Mouse (Mus musculus) CH12.LX (cell line): ENCODE measurements at regions not wholly inside any gene's neighbourhood (a gene's known extent, or its start where the extent isn't known, plus 50 kb on each side); places are given as distances from the start of the nearest gene placed in this dataset.

ENCODE experiments used
- DNase-seq: peaks from one replicate; pipeline ENCODE4 v3.0.0-alpha.2; 2013; ENCODE audit errors: extremely low read depth
- H3K27ac ChIP-seq: 2 replicates; pipeline ENCODE4 v1.5.1; 2012; ENCODE audit warnings: low read depth, mild to moderate bottlenecking, control low read depth, moderate library complexity; ENCODE audit not compliant: insufficient read depth
- H3K27me3 ChIP-seq: replicated peaks from 2 replicates; pipeline ENCODE3; 2012; ENCODE audit warnings: inconsistent platforms
- H3K36me3 ChIP-seq, 2 experiments: replicated peaks in 1 of 2; 2 replicates each; pipeline versions ENCODE3 to v1.6.1; 2012; ENCODE audit warnings: inconsistent platforms in 1 of 2, low read length in 1 of 2, mild to moderate bottlenecking in 1 of 2, mixed read lengths in 1 of 2, moderate library complexity in 1 of 2; ENCODE audit not compliant: control insufficient read depth in 1 of 2, insufficient read depth in 1 of 2
- H3K4me1 ChIP-seq, 2 experiments: 2 replicates each; pipeline ENCODE4 v1.6.1; 2012; ENCODE audit warnings: inconsistent platforms in 1 of 2, moderate library complexity in 1 of 2; ENCODE audit not compliant: insufficient read depth in 2 of 2, control insufficient read depth in 1 of 2
- H3K4me2 ChIP-seq: 2 replicates; pipeline ENCODE4 v1.6.1; 2012; ENCODE audit warnings: low read depth, mild to moderate bottlenecking, control low read depth; ENCODE audit not compliant: poor library complexity, insufficient read depth, severe bottlenecking
- H3K4me3 ChIP-seq, 3 experiments: fragments of 150-350 bp in 1 of 3; sonication (generic) in 1 of 3; replicated peaks in 1 of 3; 2 replicates each; pipeline versions ENCODE3 to v1.5.1; 2011 to 2012; ENCODE audit warnings: low read depth in 2 of 3, low read length in 2 of 3, mild to moderate bottlenecking in 2 of 3, moderate library complexity in 2 of 3, control low read depth in 1 of 3, improper control_type of control experiment in 1 of 3, inconsistent platforms in 1 of 3, mixed read lengths in 1 of 3; ENCODE audit not compliant: poor library complexity in 1 of 3
- H3K79me2 ChIP-seq: replicated peaks from 2 replicates; pipeline ENCODE4 v1.6.1; 2012; ENCODE audit warnings: mild to moderate bottlenecking, moderate library complexity; ENCODE audit not compliant: control insufficient read depth, poor library complexity, insufficient read depth, severe bottlenecking; ENCODE audit errors: extremely low read depth
- H3K9ac ChIP-seq: 2 replicates; pipeline ENCODE4 v1.6.1; 2012; ENCODE audit warnings: low read depth, mild to moderate bottlenecking, control low read depth, moderate library complexity; ENCODE audit not compliant: insufficient read depth
- H3K9me3 ChIP-seq: replicated peaks from 2 replicates; pipeline ENCODE3; 2012; ENCODE audit warnings: low read length, inconsistent platforms, mixed read lengths
- BHLHE40 ChIP-seq: IDR thresholded peaks from 2 replicates; pipeline ENCODE4 v1.6.1; 2011; ENCODE audit warnings: mild to moderate bottlenecking, low read depth, low read length, improper control_type of control experiment
- E2F4 ChIP-seq: IDR thresholded peaks from 2 replicates; pipeline ENCODE4 v1.6.1; 2011; ENCODE audit warnings: low read depth, low read length, improper control_type of control experiment; ENCODE audit not compliant: insufficient replicate concordance
- ELF1 ChIP-seq: IDR thresholded peaks from 2 replicates; pipeline ENCODE4 v1.6.1; 2014; ENCODE audit warnings: low read depth, mild to moderate bottlenecking, inconsistent platforms, low read length, improper control_type of control experiment
- EP300 ChIP-seq: IDR thresholded peaks from 2 replicates; pipeline ENCODE4 v1.6.1; 2011; ENCODE audit warnings: low read length, improper control_type of control experiment
- IRF4 ChIP-seq: IDR thresholded peaks from 2 replicates; pipeline ENCODE4 v1.6.1; 2014; ENCODE audit warnings: low read depth, mild to moderate bottlenecking, inconsistent platforms, low read length, improper control_type of control experiment
- JUN ChIP-seq: IDR thresholded peaks from 2 replicates; pipeline ENCODE4 v1.6.1; 2011; ENCODE audit warnings: low read depth, mild to moderate bottlenecking, low read length, improper control_type of control experiment, moderate library complexity; ENCODE audit not compliant: insufficient read depth
- JUND ChIP-seq: conservative IDR thresholded peaks from 2 replicates; pipeline ENCODE4 v1.6.1; 2011; ENCODE audit warnings: low read depth, low read length, improper control_type of control experiment
- KAT2A ChIP-seq: IDR thresholded peaks from 2 replicates; pipeline ENCODE4 v1.6.1; 2012; ENCODE audit warnings: low read length, improper control_type of control experiment, inconsistent platforms; ENCODE audit not compliant: insufficient replicate concordance
- MAFK ChIP-seq: IDR thresholded peaks from 2 replicates; pipeline ENCODE4 v1.6.1; 2011; ENCODE audit warnings: low read length, improper control_type of control experiment; ENCODE audit not compliant: insufficient replicate concordance
- MEF2A ChIP-seq: IDR thresholded peaks from 2 replicates; pipeline ENCODE4 v1.6.1; 2014; ENCODE audit warnings: low read depth, mild to moderate bottlenecking, inconsistent platforms, low read length, improper control_type of control experiment, borderline replicate concordance
- MXI1 ChIP-seq: IDR thresholded peaks from 2 replicates; pipeline ENCODE4 v1.6.1; 2011; ENCODE audit warnings: mild to moderate bottlenecking, low read depth, low read length, improper control_type of control experiment
- MYC ChIP-seq: IDR thresholded peaks from 2 replicates; pipeline ENCODE4 v1.6.1; 2011; ENCODE audit warnings: low read depth, mild to moderate bottlenecking, improper control_type of control experiment, low read length
- NELFE ChIP-seq: IDR thresholded peaks from 2 replicates; pipeline ENCODE4 v1.6.1; 2011; ENCODE audit warnings: low read depth, low read length, improper control_type of control experiment
- NRF1 ChIP-seq: IDR thresholded peaks from 2 replicates; pipeline ENCODE4 v1.6.1; 2014; ENCODE audit warnings: low read depth, mild to moderate bottlenecking, inconsistent platforms, low read length, improper control_type of control experiment, moderate library complexity
- PAX5 ChIP-seq: IDR thresholded peaks from 2 replicates; pipeline ENCODE4 v1.6.1; 2012; ENCODE audit warnings: low read length, inconsistent platforms, mixed read lengths
- RAD21 ChIP-seq: IDR thresholded peaks from 2 replicates; pipeline ENCODE4 v1.6.1; 2011; ENCODE audit warnings: low read depth, mild to moderate bottlenecking, low read length, improper control_type of control experiment, moderate library complexity
- RCOR1 ChIP-seq: conservative IDR thresholded peaks from 2 replicates; pipeline ENCODE4 v1.6.1; 2012; ENCODE audit warnings: low read depth, mild to moderate bottlenecking, inconsistent platforms, low read length, improper control_type of control experiment
- SIN3A ChIP-seq: IDR thresholded peaks from 2 replicates; pipeline ENCODE4 v1.6.1; 2012; ENCODE audit warnings: low read length, improper control_type of control experiment, inconsistent platforms
- UBTF ChIP-seq: IDR thresholded peaks from 2 replicates; pipeline ENCODE4 v1.6.1; 2012; ENCODE audit warnings: low read depth, mild to moderate bottlenecking, inconsistent platforms, low read length, improper control_type of control experiment, moderate library complexity
- USF2 ChIP-seq: conservative IDR thresholded peaks from 2 replicates; pipeline ENCODE4 v1.6.1; 2011; ENCODE audit warnings: low read depth, low read length, improper control_type of control experiment
- ZNF384 ChIP-seq: IDR thresholded peaks from 2 replicates; pipeline ENCODE4 v1.6.1; 2012; ENCODE audit warnings: low read depth, low read length, improper control_type of control experiment, inconsistent platforms
- dilution Hi-C: fragments of 300-500 bp; cut with MboI; formaldehyde crosslinking; loops from 2 replicates; pipeline ENCODE4 v1.14.3; 2020; ENCODE audit warnings: low sequenced_read_pairs; ENCODE audit not compliant: extremely low pct_unique_long_range_greater_than_20kb, extremely low pct_ligation_motif_present
- in situ Hi-C: fragments of 300-500 bp; cut with MboI; formaldehyde crosslinking; loops from 3 replicates; pipeline ENCODE4 v1.14.3; 2019; ENCODE audit warnings: low sequenced_read_pairs, low pct_ligation_motif_present, low pct_unique_long_range_greater_than_20kb, mixed read lengths

- no peaks in the 10 kb centered on the region for H3K79me2 ChIP-seq
- no peaks in the 10 kb centered on the region for H3K36me3 ChIP-seq
- TF ChIP-seq PAX5, result no peak
- TF ChIP-seq NRF1, result no peak
- no peak for TF ChIP-seq RAD21
- no peak for TF ChIP-seq ELF1
- no peak for TF ChIP-seq SIN3A
- TF ChIP-seq IRF4, result no peak
- no peak for TF ChIP-seq MYC
- TF ChIP-seq EP300, result peak; percentile 41; the same call in 1 of the 2 replicates
- TF ChIP-seq ZNF384, result no peak
- TF ChIP-seq E2F4, result no peak
- TF ChIP-seq MXI1, result no peak
- peak; percentile 37; the same call in 1 of the 2 replicates for TF ChIP-seq MEF2A
- 0 out of 2 replicates have a peak, but pooled peaks have one; percentile 42 for TF ChIP-seq BHLHE40
- no peak for TF ChIP-seq NELFE
- no peak for TF ChIP-seq JUN
- peak; percentile 35 for DNase-seq
- no peaks in the 10 kb centered on the region for H3K9me3 ChIP-seq
- H3K4me3 ChIP-seq, result no peak overlapping the region
- H3K27ac ChIP-seq, result no peak overlapping the region
- H3K27me3 ChIP-seq, result no peaks in the 10 kb centered on the region
- in situ Hi-C loops, result no loop called here
- peaks cover 0 to 16% of the 10 kb centered on the region in 2 experiments; a peak in 3 of 4 replicates for H3K4me1 ChIP-seq
- dilution Hi-C loops, result no loop called here
- peak overlapping the region; percentile 44 for H3K4me2 ChIP-seq
- no peak overlapping the region for H3K9ac ChIP-seq
These were observed 335.5 kb downstream of the Gja1 start for GRCm38 (mm10) chr10:56712611-56713105.

GRCm38 (mm10) chr10:56737073-56737472 is 359.9 kb downstream of the Gja1 start:
- dilution Hi-C loops (no loop called here), in situ Hi-C loops (no loop called here)
- Histone ChIP-seq H3K9me3 (no peaks in the 10 kb centered on the region), H3K9ac (no peak overlapping the region), H3K27ac (no peak overlapping the region), H3K36me3 (no peaks in the 10 kb centered on the region), H3K27me3 (no peaks in the 10 kb centered on the region), H3K4me2 (no peak overlapping the region), H3K4me1 (peaks cover 0 to 5% of the 10 kb centered on the region in 2 experiments; a peak in 1 of 4 replicates), H3K79me2 (no peaks in the 10 kb centered on the region), H3K4me3 (no peak overlapping the region)
- TF ChIP-seq MAFK (no peak), EP300 (peak; percentile 91), JUND (no peak), UBTF (no peak), IRF4 (peak; percentile 85), RCOR1 (no peak), USF2 (no peak), MXI1 (no peak), KAT2A (no peak)
- peak; percentile 22 for DNase-seq
